Mouse (Mus musculus): ENCODE measurements around the gene 1110032F04Rik.

DNA sequence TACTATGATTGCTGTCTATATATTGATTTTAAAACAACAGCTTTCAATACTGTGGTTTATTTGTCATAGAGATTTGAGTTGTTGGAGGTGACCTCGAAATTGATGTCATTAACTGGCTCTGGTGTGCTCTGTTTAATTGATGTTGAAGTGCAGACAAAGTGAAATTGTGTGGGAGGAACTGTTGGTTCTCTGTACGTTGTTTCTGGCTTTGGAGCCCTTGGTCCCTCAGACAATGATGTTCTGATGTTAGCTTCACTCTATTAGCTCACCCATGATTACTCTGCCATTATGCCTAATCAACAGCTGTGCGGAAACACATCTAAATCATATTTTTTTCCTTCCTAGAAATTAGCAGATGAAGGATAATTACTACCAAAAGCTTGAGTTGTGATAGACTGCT is 21.1 kb upstream of the 1110032F04Rik start:
- TF ChIP-seq CTCF (conservative IDR thresholded peaks at IDR 0.05; ENCODE audit: low read length) (no peak), NANOG (IDR thresholded peaks at IDR 0.05; ENCODE audit: borderline replicate concordance, low read length) (no peak), POU5F1 (IDR thresholded peaks at IDR 0.05; ENCODE audit: borderline replicate concordance, low read length) (no peak)

Data from E14TG2a.4 (cell line).